Mouse (Mus musculus) hindbrain, embryonic 14.5 days (tissue): ENCODE results near the gene Serpinb9b. TPM values are rescaled to one million over a fixed set of nuclear protein-coding genes. Genes with fewer than 3 reads are reported as not detected.

Experiments
- ATAC-seq: fragments of 200-750 bp; cut with Nextera tagmentation; 2 replicates; pipeline ENCODE4 v1.8.0; 2017; ENCODE audit warnings: moderate number of reproducible peaks, mild to moderate bottlenecking, moderate TSS enrichment, moderate library complexity; ENCODE audit not compliant: low FRiP score
- DNase-seq: peaks from one replicate; pipeline ENCODE4 v3.0.0-alpha.2; 2015; ENCODE audit warnings: low spot score
- H3K27ac ChIP-seq: fragments of 300-500 bp; sonication (generic); 2 replicates; pipeline ENCODE4 v1.5.1; 2014; ENCODE audit warnings: mild to moderate bottlenecking, moderate library complexity
- H3K27me3 ChIP-seq: fragments of 300-500 bp; sonication (generic); 2 replicates; pipeline ENCODE4 v1.6.1; 2014; ENCODE audit warnings: mild to moderate bottlenecking, low read length, mixed read lengths; ENCODE audit not compliant: control insufficient read depth, insufficient read depth
- H3K36me3 ChIP-seq: fragments of 300-500 bp; sonication (generic); replicated peaks from 2 replicates; pipeline ENCODE4 v1.6.1; 2014; ENCODE audit not compliant: control insufficient read depth, insufficient read depth
- H3K4me1 ChIP-seq: fragments of 300-500 bp; sonication (generic); replicated peaks from 2 replicates; pipeline ENCODE4 v1.6.1; 2014; ENCODE audit warnings: antibody characterized with exemption, low read length, mixed read lengths; ENCODE audit not compliant: control insufficient read depth, insufficient read depth
- H3K4me2 ChIP-seq: fragments of 300-500 bp; sonication (generic); replicated peaks from 2 replicates; pipeline ENCODE4 v1.6.1; 2014; ENCODE audit warnings: mild to moderate bottlenecking, moderate library complexity
- H3K4me3 ChIP-seq: fragments of 300-500 bp; sonication (generic); replicated peaks from 2 replicates; pipeline ENCODE4 v1.5.1; 2014; ENCODE audit warnings: mild to moderate bottlenecking, low read length
- H3K9ac ChIP-seq: fragments of 300-500 bp; sonication (generic); 2 replicates; pipeline ENCODE4 v1.6.1; 2014
- H3K9me3 ChIP-seq: fragments of 300-500 bp; sonication (generic); 2 replicates; pipeline ENCODE4 v1.6.1; 2016; ENCODE audit warnings: low read length; ENCODE audit not compliant: control insufficient read depth
- WGBS: fragments of 180-500 bp; shearing (Covaris S2); extraction: QIAGEN DNeasy Blood & Tissue Kit; methylation state at CpG from one replicate; pipeline ENCODE4 v1.1.7; 2014; 5-methylcytosine and 5-hydroxymethylcytosine counted together
- polyA plus RNA-seq: library from polyadenylated mRNA; unstranded; fragments of >200 nt; fragmentation: Nextera tagmentation; extraction: Ambion mirVana; gene quantifications from 2 replicates; pipeline ENCODE4 v1.2.1, GENCODE M21; 2014

The Serpinb9b gene
- polyA plus RNA-seq = 0.37 and 0.40 TPM in 2 replicates

GRCm38 (mm10) chr13:33027244-33027643, at the start of gene Serpinb9b:
Serpinb9b (plus strand) TSS chr13:33027416.
- Histone ChIP-seq H3K9ac (no peak within 1 kb of the TSS), H3K27ac (no peak within 1 kb of the TSS), H3K9me3 (no peaks in the 10 kb centered on the region), H3K4me2 (no peak within 1 kb of the TSS), H3K27me3 (no peaks in the 10 kb centered on the region), H3K4me3 (no peak within 1 kb of the TSS), H3K4me1 (no peaks in the 10 kb centered on the region), H3K36me3 (no peaks in the 10 kb centered on the region)
- DNase-seq (no peak), ATAC-seq (no peak)
- 85% methylated on average over 2 of the region's 2 CpGs for WGBS

GRCm38 (mm10) chr13:32982556-32983042, 44.6 kb upstream of the Serpinb9b start:
- Histone ChIP-seq H3K9ac (no peak overlapping the region), H3K4me1 (no peaks in the 10 kb centered on the region), H3K36me3 (no peaks in the 10 kb centered on the region), H3K4me2 (no peak overlapping the region), H3K27ac (no peak overlapping the region), H3K9me3 (no peaks in the 10 kb centered on the region), H3K27me3 (no peaks in the 10 kb centered on the region), H3K4me3 (no peak overlapping the region)
- 83% methylated on average over 4 of the region's 4 CpGs for WGBS
- no peak for ATAC-seq
- DNase-seq = no peak

GRCm38 (mm10) chr13:32986256-32986655, 41.0 kb upstream of the Serpinb9b start:
- Histone ChIP-seq H3K27ac (no peak overlapping the region), H3K4me3 (no peak overlapping the region), H3K36me3 (no peaks in the 10 kb centered on the region), H3K4me2 (no peak overlapping the region), H3K4me1 (no peaks in the 10 kb centered on the region), H3K9me3 (no peaks in the 10 kb centered on the region), H3K27me3 (no peaks in the 10 kb centered on the region), H3K9ac (no peak overlapping the region)
- DNase-seq = no peak
- no peak for ATAC-seq

- WGBS = 78% methylated on average over 10 of the region's 10 CpGs
- Histone ChIP-seq H3K9me3 (no peaks in the 10 kb centered on the region), H3K36me3 (no peaks in the 10 kb centered on the region), H3K27ac (no peak overlapping the region), H3K9ac (no peak overlapping the region), H3K4me2 (no peak overlapping the region), H3K4me1 (no peaks in the 10 kb centered on the region), H3K27me3 (no peaks in the 10 kb centered on the region), H3K4me3 (no peak overlapping the region)
- DNase-seq (no peak), ATAC-seq (no peak)
Observed at GRCm38 (mm10) chr13:32993152-32993893, 33.9 kb upstream of the Serpinb9b start.

- DNase-seq = no peak
- no peaks in the 10 kb centered on the region for H3K36me3 ChIP-seq
- H3K27ac ChIP-seq = no peak overlapping the region
- ATAC-seq = no peak
- 70% methylated on average over 2 of the region's 2 CpGs for WGBS
- H3K4me3 ChIP-seq = no peak overlapping the region
- no peaks in the 10 kb centered on the region for H3K27me3 ChIP-seq
- H3K9ac ChIP-seq = no peak overlapping the region
- H3K4me1 ChIP-seq = no peaks in the 10 kb centered on the region
- no peaks in the 10 kb centered on the region for H3K9me3 ChIP-seq
- no peak overlapping the region for H3K4me2 ChIP-seq
Observed at GRCm38 (mm10) chr13:32993894-32994242, 33.3 kb upstream of the Serpinb9b start.

GRCm38 (mm10) chr13:32995051-32995450, 32.2 kb upstream of the Serpinb9b start:
- Histone ChIP-seq H3K27me3 (no peaks in the 10 kb centered on the region), H3K27ac (no peak overlapping the region), H3K4me1 (no peaks in the 10 kb centered on the region), H3K9me3 (no peaks in the 10 kb centered on the region), H3K9ac (no peak overlapping the region), H3K4me3 (no peak overlapping the region), H3K4me2 (no peak overlapping the region), H3K36me3 (no peaks in the 10 kb centered on the region)
- ATAC-seq (no peak), DNase-seq (no peak)
- 79% methylated on average over 4 of the region's 4 CpGs for WGBS

GRCm38 (mm10) chr13:33001341-33001740, 25.9 kb upstream of the Serpinb9b start:
- Histone ChIP-seq H3K9me3 (no peaks in the 10 kb centered on the region), H3K4me1 (no peaks in the 10 kb centered on the region; the same call in 1 of the 2 replicates), H3K4me3 (no peak overlapping the region), H3K27ac (no peak overlapping the region), H3K27me3 (no peaks in the 10 kb centered on the region), H3K4me2 (no peak overlapping the region), H3K36me3 (no peaks in the 10 kb centered on the region), H3K9ac (no peak overlapping the region)
- no peak for DNase-seq
- ATAC-seq = no peak
- WGBS = 90% methylated on average over 5 of the region's 5 CpGs

GRCm38 (mm10) chr13:33002950-33003349, 24.3 kb upstream of the Serpinb9b start, which contains the start of gene Serpinb9:
Serpinb9 (plus strand) TSS chr13:33003250.
- ATAC-seq (no peak), DNase-seq (no peak)
- H3K4me2 ChIP-seq = peak within 1 kb of the TSS; percentile 47
- H3K9me3 ChIP-seq = no peaks in the 10 kb centered on the region
- no peaks in the 10 kb centered on the region; the same call in 1 of the 2 replicates for H3K4me1 ChIP-seq
- H3K27ac ChIP-seq = no peak within 1 kb of the TSS
- H3K9ac ChIP-seq = no peak within 1 kb of the TSS
- no peaks in the 10 kb centered on the region for H3K36me3 ChIP-seq
- no peak within 1 kb of the TSS for H3K4me3 ChIP-seq
- H3K27me3 ChIP-seq = no peaks in the 10 kb centered on the region
- WGBS = 75% methylated on average over 3 of the region's 3 CpGs

- H3K4me2 ChIP-seq = peak overlapping the region; percentile 47
- H3K9ac ChIP-seq = no peak overlapping the region
- ATAC-seq (0 out of 2 replicates have a peak, but pooled peaks have one; percentile 31), DNase-seq (no peak)
- H3K4me3 ChIP-seq = no peak overlapping the region
- H3K9me3 ChIP-seq = no peaks in the 10 kb centered on the region
- H3K27ac ChIP-seq = no peak overlapping the region
- no peaks in the 10 kb centered on the region; the same call in 1 of the 2 replicates for H3K4me1 ChIP-seq
- H3K36me3 ChIP-seq = no peaks in the 10 kb centered on the region
- WGBS = 72% methylated on average over 9 of the region's 9 CpGs
- H3K27me3 ChIP-seq = no peaks in the 10 kb centered on the region
Observed at GRCm38 (mm10) chr13:33003523-33004413, 23.4 kb upstream of the Serpinb9b start.
